ENCODE assay signal across 17 mouse cellular contexts in genomic region chr5:53671507-53671906, GRCm38 (mm10). TPM values are rescaled to one million over a fixed set of nuclear protein-coding genes. Genes with fewer than 3 reads are reported as not detected.
"Had no signal": no experiment of that assay in that cellular context is flagged by ENCODE, and none has a peak within 500 bp of the region (broad histone marks: within the 10 kb centered on the region; RNA-seq: fewer than 3 reads in every experiment).

No protein-coding gene starts in this region.

- H3K27me3 ChIP-seq: limb, embryonic 13.5 days; midbrain, embryonic 13.5 days; stomach, embryonic 15.5 days had no signal

- H3K4me1 ChIP-seq: limb, embryonic 13.5 days; midbrain, embryonic 13.5 days; stomach, embryonic 15.5 days had no signal

- H3K4me3 ChIP-seq: limb, embryonic 13.5 days; midbrain, embryonic 13.5 days; myocyte; stomach, embryonic 15.5 days had no signal

- DNase-seq: kidney, adult 11 months; kidney, adult 9 months; kidney, postnatal 36 days; layer of hippocampus, adult 9-11 months; layer of hippocampus, postnatal 36 days; lung, adult 18-20 months; lung, postnatal 14 days; retina, postnatal 1 day; thymus, postnatal 36 days had no signal

- H3K36me3 ChIP-seq: limb, embryonic 13.5 days; midbrain, embryonic 13.5 days; stomach, embryonic 15.5 days had no signal

- H3K9ac ChIP-seq: limb, embryonic 13.5 days; liver, embryonic 14.5 days; midbrain, embryonic 13.5 days; stomach, embryonic 15.5 days had no signal

- H3K9me3 ChIP-seq: limb, embryonic 13.5 days; midbrain, embryonic 13.5 days; stomach, embryonic 15.5 days had no signal

- H3K27ac ChIP-seq: kidney, postnatal 0 days; limb, embryonic 13.5 days; liver, embryonic 14.5 days; midbrain, embryonic 13.5 days; stomach, embryonic 15.5 days had no signal

- H3K4me2 ChIP-seq: limb, embryonic 13.5 days; midbrain, embryonic 13.5 days; stomach, embryonic 15.5 days had no signal

RNA-seq across cellular contexts. Expression of gene Cckar, which starts 36.0 kb away (rescaled TPM):
- polyA plus RNA-seq: liver, adult 2 months; myocyte; thymus, postnatal 0 days had no signal
